Mouse (Mus musculus) Patski (cell line): ENCODE data around the gene Mettl15. TPM values are rescaled to one million over a fixed set of nuclear protein-coding genes. Genes with fewer than 3 reads are reported as not detected.
"Not testable (repeated sequence)": the region's sequence is repeated elsewhere in the genome, so short reads cannot be mapped to it uniquely, and the experiment has no call there.

Experiments
- ATAC-seq: fragments of 100-300 bp; one replicate; pipeline ENCODE4 v1.8.0; 2021
- CTCF ChIA-PET: fragments of 350-600 bp; sonication (Branson Sonifier 250); formaldehyde crosslinking; loops from one replicate; lab custom pipeline; 2022; ENCODE audit warnings: inconsistent platforms; lab: Charles Lee
- POLR2A ChIA-PET: fragments of 350-600 bp; sonication (Branson Sonifier 250); formaldehyde crosslinking; loops from one replicate; lab custom pipeline; 2022; ENCODE audit warnings: antibody characterized with exemption, inconsistent platforms; lab: Charles Lee
- DNase-seq: peaks from one replicate; pipeline ENCODE4 v3.0.0-alpha.2; 2011; ENCODE audit warnings: low read depth, low spot score
- H3K27me3 ChIP-seq: fragments of 371-371 bp; one replicate; pipeline ENCODE4 v1.5.1; 2021
- CTCF ChIP-seq: fragments of 100-300 bp; IDR thresholded peaks from one replicate; pipeline ENCODE4 v1.5.1; 2021
- in situ Hi-C: fragments of 300-500 bp; cut with MboI; formaldehyde crosslinking; loops from 3 replicates; pipeline ENCODE4 v1.11.1; 2018; ENCODE audit warnings: low pct_unique_long_range_greater_than_20kb, mixed read lengths
- polyA plus RNA-seq: library from polyadenylated mRNA; unstranded; gene quantifications from one replicate; pipeline ENCODE4 v1.2.3, GENCODE M21; 2021

The Mettl15 gene
- polyA plus RNA-seq, 1 experiment from 2014 or later, result 5.6 TPM

DNA sequence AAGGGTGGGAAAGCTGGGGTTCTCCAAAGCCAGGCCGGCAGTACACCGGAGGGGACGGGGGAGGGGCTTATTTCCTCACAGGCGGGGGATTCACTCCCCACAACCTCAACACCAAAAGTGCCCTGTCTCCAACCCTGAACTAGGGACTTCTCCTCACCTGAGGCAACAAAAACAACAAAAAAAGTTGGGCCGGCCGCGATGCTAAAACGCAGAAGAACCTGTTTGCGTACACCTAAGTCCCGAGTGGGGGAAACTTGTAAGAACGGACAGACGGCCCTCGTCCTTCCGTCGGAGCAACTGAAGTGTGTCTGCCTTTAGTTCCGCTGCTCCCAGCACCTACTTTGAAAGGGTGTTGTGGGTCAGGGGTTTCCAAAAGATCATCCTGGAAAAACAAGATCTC, 2.5 kb downstream of the Mettl15 start:
- no peak for ATAC-seq
- ChIA-PET CTCF (no interaction called here), POLR2A (no interaction called here)

DNA sequence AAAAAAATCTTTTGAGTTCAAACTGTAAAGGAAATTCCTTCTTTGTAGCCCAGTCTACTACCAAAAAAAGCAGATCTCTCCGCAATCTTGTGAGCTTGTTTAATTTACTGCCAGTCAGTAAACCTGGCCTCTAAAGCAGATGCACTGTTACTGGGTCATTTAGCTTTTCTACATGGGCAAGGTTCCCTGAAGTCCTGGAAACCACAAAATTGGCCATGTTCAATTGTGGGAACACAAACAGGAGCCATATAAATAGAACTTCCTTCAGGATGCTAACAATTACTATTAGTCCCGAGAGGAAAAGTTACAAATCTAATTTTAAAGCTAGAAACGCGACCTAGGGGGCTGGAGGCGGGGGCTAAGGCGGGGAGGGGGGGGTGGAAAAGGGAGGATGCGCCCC, 3.0 kb downstream of the Mettl15 start:
- CTCF ChIA-PET, result no interaction called here
- no peaks in the 10 kb centered on the region for H3K27me3 ChIP-seq
- POLR2A ChIA-PET, result interaction anchor here (1.4 kb wide), 1 partner anchor 20 kb away, joined by 3 read pairs; no protein-coding TSS in a partner anchor
- TF ChIP-seq CTCF, result no peak
- no peak for DNase-seq
- no peak for ATAC-seq
- in situ Hi-C loops, result loop anchor here (25.0 kb wide), 2 partner anchors 560 to 590 kb away; no protein-coding TSS in a partner anchor

More for the DNA sequence above, 2.5 kb downstream of the Mettl15 start:
- H3K27me3 ChIP-seq, result no peaks in the 10 kb centered on the region
- no peak for DNase-seq
- in situ Hi-C loops, result loop anchor here (25.0 kb wide), 2 partner anchors 559 to 591 kb away; no protein-coding TSS in a partner anchor
- TF ChIP-seq CTCF, result no peak

DNA sequence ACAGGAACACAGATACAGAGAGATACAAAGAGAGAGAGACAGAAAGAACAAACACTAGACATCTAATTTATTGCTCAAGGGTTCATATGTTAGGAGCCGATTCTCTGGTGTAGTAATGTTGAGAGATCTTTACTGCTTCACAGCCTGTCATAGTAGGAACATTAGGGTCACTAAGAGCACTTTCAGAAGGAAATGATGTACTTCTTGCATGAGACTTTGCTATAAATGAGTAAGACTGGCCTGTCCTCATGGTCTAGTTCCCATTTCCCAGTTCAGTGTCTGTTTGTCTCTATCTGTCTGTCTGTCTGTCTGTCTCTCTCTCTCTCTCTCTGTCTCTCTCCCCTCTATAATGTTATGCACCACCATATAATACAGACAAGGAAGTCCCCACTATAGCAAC, 7.5 kb downstream of the Mettl15 start:
- in situ Hi-C loops, result no loop called here
- CTCF ChIA-PET, result no interaction called here
- TF ChIP-seq CTCF, result no peak
- no peaks in the 10 kb centered on the region for H3K27me3 ChIP-seq
- no peak for DNase-seq
- ATAC-seq, result no peak
- POLR2A ChIA-PET, result no interaction called here

DNA sequence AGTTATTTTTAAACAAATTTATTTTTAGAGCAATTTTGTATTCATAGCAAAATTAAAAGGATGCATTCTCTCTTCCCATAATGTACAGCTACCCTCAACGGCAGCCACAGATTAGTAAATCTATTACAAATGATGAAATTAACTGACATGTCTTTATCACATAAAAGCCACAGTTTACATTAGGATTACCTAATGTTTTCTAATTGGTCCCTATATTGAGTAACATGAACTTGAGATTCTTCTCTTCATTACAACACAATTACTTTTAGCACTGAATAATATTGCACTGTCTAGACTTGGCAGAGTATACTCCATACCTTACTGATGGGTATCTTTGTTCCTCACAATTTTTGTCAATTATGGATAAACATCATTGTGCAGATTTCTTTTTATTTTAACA, 17.8 kb downstream of the Mettl15 start:
- ChIA-PET POLR2A (no interaction called here), CTCF (no interaction called here)
- in situ Hi-C loops, result no loop called here
- no peak for TF ChIP-seq CTCF
- DNase-seq (no peak), ATAC-seq (no peak)
- no peaks in the 10 kb centered on the region for H3K27me3 ChIP-seq

DNA sequence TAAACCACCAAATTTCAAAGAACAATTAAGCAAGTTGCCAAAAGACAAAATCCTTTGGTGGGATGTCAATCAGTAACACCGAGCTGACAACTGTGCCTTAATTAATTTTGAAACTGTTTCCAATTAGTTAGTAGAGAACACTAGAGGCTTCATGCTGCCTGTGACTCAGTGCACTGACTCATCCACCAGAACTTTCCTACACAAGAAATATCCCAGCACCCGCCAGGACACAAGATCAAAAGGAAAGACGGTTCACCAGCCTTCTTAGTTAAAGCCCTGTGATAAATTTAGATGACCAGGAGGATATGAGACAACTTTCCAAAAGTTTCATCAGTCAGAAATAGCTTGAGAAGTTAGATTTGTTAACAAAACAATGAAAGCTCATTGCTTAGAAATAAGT, 38.6 kb downstream of the Mettl15 start:
- TF ChIP-seq CTCF, result no peak
- in situ Hi-C loops, result no loop called here
- no peaks in the 10 kb centered on the region for H3K27me3 ChIP-seq
- ChIA-PET POLR2A (no interaction called here), CTCF (no interaction called here)
- ATAC-seq, result peak; percentile 99
- DNase-seq, result peak; percentile 70

DNA sequence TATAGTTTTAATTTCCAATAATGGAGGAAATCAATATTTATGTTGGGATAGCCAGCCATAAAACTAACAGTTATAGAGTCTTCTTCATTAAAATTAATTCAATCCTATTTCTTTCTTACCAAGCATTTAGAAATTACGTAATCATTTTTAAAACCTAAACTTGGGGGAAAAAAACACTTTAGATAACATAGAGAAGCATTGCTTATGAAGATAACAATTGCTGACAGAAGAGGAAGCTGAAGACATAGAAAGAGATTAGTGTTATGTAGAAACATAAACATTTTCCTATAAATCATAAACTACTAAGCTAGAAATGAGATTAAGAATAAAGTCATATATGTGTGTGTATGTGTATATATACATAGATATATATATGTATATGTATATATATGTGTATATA, 44.8 kb downstream of the Mettl15 start:
- ChIA-PET CTCF (interaction anchor here (1.4 kb wide), 1 partner anchor 53 kb away, joined by 3 read pairs; no protein-coding TSS in a partner anchor), POLR2A (no interaction called here)
- no peak for TF ChIP-seq CTCF
- no peaks in the 10 kb centered on the region for H3K27me3 ChIP-seq
- in situ Hi-C loops, result no loop called here
- no peak for ATAC-seq
- no peak for DNase-seq

DNA sequence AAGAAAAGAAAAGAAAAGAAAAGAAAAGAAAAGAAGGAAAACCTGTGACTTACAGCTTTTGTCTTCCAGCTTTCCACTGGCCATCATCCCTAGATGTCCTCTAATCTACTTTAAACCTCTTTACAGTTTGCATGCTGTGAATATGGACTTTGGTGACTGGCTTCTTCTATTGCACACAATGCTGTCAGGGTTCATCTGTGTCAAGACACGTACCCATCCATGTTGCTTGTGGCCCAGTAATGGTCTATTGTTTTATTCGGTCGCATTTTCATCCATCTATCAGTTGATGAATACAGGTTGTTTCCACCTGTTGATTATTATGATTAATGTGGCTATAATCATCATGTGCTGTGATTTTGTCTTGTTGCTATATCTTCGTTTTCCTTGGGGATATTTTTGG, 46.7 kb downstream of the Mettl15 start:
- POLR2A ChIA-PET, result no interaction called here
- TF ChIP-seq CTCF, result no peak
- in situ Hi-C loops, result no loop called here
- DNase-seq (no peak), ATAC-seq (no peak)
- CTCF ChIA-PET, result no interaction called here
- H3K27me3 ChIP-seq, result no peaks in the 10 kb centered on the region

DNA sequence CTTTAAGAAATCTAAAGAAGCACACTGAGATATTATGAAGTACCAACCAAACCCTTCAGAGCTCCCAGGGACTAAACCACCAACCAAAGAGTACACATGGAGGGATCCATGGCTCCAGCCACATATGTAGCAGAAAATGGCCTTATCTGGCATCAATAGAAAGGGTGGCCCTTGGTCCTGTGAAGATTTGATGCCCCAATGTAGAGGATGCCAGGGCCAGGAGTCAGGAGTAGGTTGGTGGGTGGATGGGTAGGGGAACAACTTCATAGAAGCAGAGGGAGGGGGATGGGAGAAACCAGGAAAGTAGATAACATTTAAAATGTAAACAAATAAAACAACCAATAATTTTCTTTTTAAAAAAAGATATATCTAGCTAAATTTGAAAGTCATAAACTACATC, 50.1 kb downstream of the Mettl15 start:
- in situ Hi-C loops, result no loop called here
- ATAC-seq (no peak), DNase-seq (no peak)
- no peak for TF ChIP-seq CTCF
- ChIA-PET CTCF (no interaction called here), POLR2A (no interaction called here)
- no peaks in the 10 kb centered on the region for H3K27me3 ChIP-seq

DNA sequence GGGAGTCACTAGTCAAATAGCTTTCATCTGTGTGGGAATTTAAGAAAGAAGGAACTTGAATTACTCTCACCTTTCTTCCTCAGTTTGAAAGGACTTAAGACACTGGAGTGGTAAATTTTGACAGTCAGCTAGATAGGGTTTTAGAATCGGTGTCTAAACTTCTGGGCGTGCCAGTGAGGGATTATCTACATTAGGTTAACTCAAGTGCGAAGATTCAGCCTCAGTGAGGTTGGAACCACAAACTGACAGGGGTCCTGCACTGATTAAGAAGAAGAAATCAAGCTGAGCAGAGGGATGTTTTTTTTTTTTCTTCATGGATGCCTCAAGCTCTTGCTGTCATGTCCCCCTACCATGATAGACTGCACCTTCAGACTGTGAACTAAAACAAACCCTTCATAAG, 53.4 kb downstream of the Mettl15 start:
- in situ Hi-C loops, result no loop called here
- ATAC-seq (no peak), DNase-seq (no peak)
- POLR2A ChIA-PET, result no interaction called here
- no peaks in the 10 kb centered on the region for H3K27me3 ChIP-seq
- CTCF ChIA-PET, result no interaction called here
- TF ChIP-seq CTCF, result no peak

DNA sequence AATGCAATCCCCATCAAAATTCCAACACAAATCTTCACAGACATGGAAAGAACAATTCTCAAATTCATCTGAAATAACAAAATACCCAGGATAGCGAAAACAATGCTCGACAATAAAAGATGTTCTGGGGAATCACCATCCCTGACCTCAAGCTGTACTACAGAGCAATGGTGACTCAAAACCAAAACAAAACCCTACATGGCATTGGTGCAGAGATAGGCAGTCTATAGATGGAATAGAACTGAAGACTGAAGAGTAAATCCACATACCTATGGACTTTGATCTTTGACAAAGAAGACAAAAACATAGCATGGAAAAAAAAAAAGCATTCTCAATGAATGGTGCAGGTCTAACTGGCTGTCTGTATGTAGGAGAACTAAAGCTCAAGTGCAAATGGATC, 59.1 kb downstream of the Mettl15 start:
- ChIA-PET POLR2A (interaction anchor here (0.6 kb wide), 1 partner anchor 1256 kb away, joined by 3 read pairs; no protein-coding TSS in a partner anchor), CTCF (no interaction called here)
- DNase-seq (no peak), ATAC-seq (no peak)
- in situ Hi-C loops, result no loop called here
- no peak for TF ChIP-seq CTCF
- H3K27me3 ChIP-seq, result no peaks in the 10 kb centered on the region

DNA sequence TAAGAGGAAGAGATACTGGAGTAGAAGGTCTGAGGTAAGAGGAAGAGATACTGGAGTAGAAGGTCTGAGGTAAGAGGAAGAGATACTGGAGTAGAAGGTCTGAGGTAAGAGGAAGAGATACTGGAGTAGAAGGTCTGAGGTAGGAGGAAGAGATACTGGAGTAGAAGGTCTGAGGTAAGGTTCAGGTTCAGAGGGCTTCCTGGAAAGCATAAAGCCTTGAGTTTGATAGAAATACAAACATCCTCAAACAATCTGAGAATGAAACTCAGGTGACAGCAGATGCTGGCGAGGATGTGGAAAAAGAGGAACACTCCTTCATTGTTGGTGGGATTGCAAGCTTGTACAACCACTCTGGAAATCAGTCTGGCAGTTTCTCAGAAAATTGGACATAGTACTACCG, 63.9 kb downstream of the Mettl15 start:
- ATAC-seq, CTCF ChIA-PET, DNase-seq, in situ Hi-C loops, H3K27me3 ChIP-seq, POLR2A ChIA-PET: not testable (repeated sequence)

DNA sequence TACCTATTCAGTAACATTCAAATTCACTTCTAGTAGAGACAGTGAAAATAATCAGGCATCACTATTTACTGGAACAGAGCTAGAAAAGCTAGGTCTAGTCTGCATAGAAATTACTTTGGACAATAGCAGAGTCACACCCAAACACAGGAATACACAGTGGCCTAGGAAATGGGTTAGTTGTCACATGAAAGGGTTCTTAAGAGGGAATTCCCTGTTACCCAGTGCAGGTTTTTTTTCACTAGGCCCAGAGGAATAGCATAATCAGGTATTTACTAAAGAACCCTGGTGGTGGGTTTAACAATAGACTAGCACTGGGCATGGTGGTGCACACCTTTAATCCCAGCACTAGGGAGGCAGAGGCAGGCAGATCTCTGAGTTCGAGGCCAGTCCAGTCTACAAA, 69.9 kb downstream of the Mettl15 start:
- POLR2A ChIA-PET, result interaction anchor here (0.6 kb wide), 1 partner anchor 571 kb away, joined by 5 read pairs; no protein-coding TSS in a partner anchor
- CTCF ChIA-PET, in situ Hi-C loops, H3K27me3 ChIP-seq, DNase-seq, ATAC-seq: not testable (repeated sequence)
